Mouse (Mus musculus) heart, embryonic 14.5 days (tissue): Measurements from ENCODE around the gene Igf1r. TPM values are rescaled to one million over a fixed set of nuclear protein-coding genes. Genes with fewer than 3 reads are reported as not detected.

ENCODE experiments used
- ATAC-seq: fragments of 200-750 bp; cut with Nextera tagmentation; 2 replicates; pipeline ENCODE4 v1.8.0; 2017; ENCODE audit warnings: low read depth, moderate TSS enrichment; ENCODE audit not compliant: insufficient number of reproducible peaks, insufficient read depth, low FRiP score
- H3K27ac ChIP-seq, 2 experiments: fragments of 200-500 bp in 1 of 2; fragments of 300-500 bp in 1 of 2; sonication (generic) in 1 of 2; replicated peaks in 1 of 2; 2 replicates each; pipeline ENCODE4 v1.5.1; 2012 to 2014; ENCODE audit warnings: low read depth in 2 of 2, low read length in 2 of 2, control low read depth in 1 of 2, mild to moderate bottlenecking in 1 of 2, mixed read lengths in 1 of 2; ENCODE audit not compliant: control insufficient read depth in 1 of 2, insufficient read depth in 1 of 2
- H3K27me3 ChIP-seq: fragments of 300-500 bp; sonication (generic); 2 replicates; pipeline ENCODE4 v1.6.1; 2014; ENCODE audit warnings: mild to moderate bottlenecking, low read length, control low read depth; ENCODE audit not compliant: control insufficient read depth, insufficient read depth
- H3K36me3 ChIP-seq: fragments of 300-500 bp; sonication (generic); 2 replicates; pipeline ENCODE4 v1.6.1; 2014; ENCODE audit warnings: mild to moderate bottlenecking, control low read depth, low read length, mixed read lengths; ENCODE audit not compliant: control insufficient read depth, insufficient read depth
- H3K4me1 ChIP-seq, 2 experiments: fragments of 200-500 bp in 1 of 2; fragments of 300-500 bp in 1 of 2; sonication (generic) in 1 of 2; 2 replicates each; pipeline ENCODE4 v1.6.1; 2012 to 2014; ENCODE audit warnings: low read length in 2 of 2, control low read depth in 1 of 2, mixed read lengths in 1 of 2; ENCODE audit not compliant: control insufficient read depth in 2 of 2, insufficient read depth in 2 of 2
- H3K4me2 ChIP-seq: fragments of 300-500 bp; sonication (generic); 2 replicates; pipeline ENCODE4 v1.6.1; 2014; ENCODE audit warnings: mild to moderate bottlenecking, low read length
- H3K4me3 ChIP-seq, 2 experiments: fragments of 200-500 bp in 1 of 2; fragments of 300-500 bp in 1 of 2; sonication (generic) in 1 of 2; 2 replicates each; pipeline ENCODE4 v1.5.1; 2012 to 2014; ENCODE audit warnings: low read length in 2 of 2, mild to moderate bottlenecking in 2 of 2, control low read depth in 1 of 2, low read depth in 1 of 2, moderate library complexity in 1 of 2; ENCODE audit not compliant: control insufficient read depth in 1 of 2, insufficient read depth in 1 of 2
- H3K9ac ChIP-seq: fragments of 300-500 bp; sonication (generic); 2 replicates; pipeline ENCODE4 v1.6.1; 2014; ENCODE audit warnings: mild to moderate bottlenecking, low read length
- H3K9me3 ChIP-seq: fragments of 300-500 bp; sonication (generic); 2 replicates; pipeline ENCODE4 v1.6.1; 2016; ENCODE audit warnings: low read length, control low read depth; ENCODE audit not compliant: control insufficient read depth
- WGBS: fragments of 180-500 bp; shearing (Covaris S2); extraction: QIAGEN DNeasy Blood & Tissue Kit; methylation state at CpG from one replicate; pipeline ENCODE4 v1.1.7; 2014; 5-methylcytosine and 5-hydroxymethylcytosine counted together
- polyA plus RNA-seq: library from polyadenylated mRNA; unstranded; fragments of >200 nt; fragmentation: Nextera tagmentation; extraction: Ambion mirVana; gene quantifications from 2 replicates; pipeline ENCODE4 v1.2.1, GENCODE M21; 2014

The Igf1r gene
- polyA plus RNA-seq, 1 experiment from 2014 or later, result 16.6 TPM

- Histone ChIP-seq H3K9me3 (no peaks in the 10 kb centered on the region), H3K4me2 (no peak overlapping the region), H3K36me3 (no peaks in the 10 kb centered on the region), H3K27me3 (no peaks in the 10 kb centered on the region), H3K4me1 (peaks cover 16 to 32% of the 10 kb centered on the region in 2 experiments), H3K4me3 (no peak overlapping the region), H3K9ac (no peak overlapping the region), H3K27ac (no peak overlapping the region)
- ATAC-seq, result peak; percentile 54; the same call in 1 of the 2 replicates
- WGBS, result 63% methylated on average over 21 of the region's 21 CpGs
Observed at GRCm38 (mm10) chr7:68114983-68115715, 162.5 kb downstream of the Igf1r start.

GRCm38 (mm10) chr7:68117567-68117966 lies 164.9 kb downstream of the Igf1r start:
- H3K36me3 ChIP-seq, result no peaks in the 10 kb centered on the region
- no peak overlapping the region for H3K4me2 ChIP-seq
- H3K9me3 ChIP-seq, result no peaks in the 10 kb centered on the region
- H3K9ac ChIP-seq, result no peak overlapping the region
- H3K27me3 ChIP-seq, result no peaks in the 10 kb centered on the region
- no peak overlapping the region for H3K27ac ChIP-seq
- no peak overlapping the region for H3K4me3 ChIP-seq
- WGBS, result 64% methylated on average over 5 of the region's 5 CpGs
- ATAC-seq, result no peak
- peaks cover 17 to 37% of the 10 kb centered on the region in 2 experiments for H3K4me1 ChIP-seq

- H3K4me1 ChIP-seq, result peaks cover 17 to 41% of the 10 kb centered on the region in 2 experiments
- no peaks in the 10 kb centered on the region for H3K27me3 ChIP-seq
- H3K36me3 ChIP-seq, result no peaks in the 10 kb centered on the region
- H3K9ac ChIP-seq, result no peak overlapping the region
- no peak for ATAC-seq
- H3K4me2 ChIP-seq, result no peak overlapping the region
- no peaks in the 10 kb centered on the region for H3K9me3 ChIP-seq
- H3K27ac ChIP-seq, result no peak overlapping the region
- no peak overlapping the region for H3K4me3 ChIP-seq
- 55% methylated on average over 2 of the region's 2 CpGs for WGBS
Observed at GRCm38 (mm10) chr7:68117981-68118380, 165.4 kb downstream of the Igf1r start.

- Histone ChIP-seq H3K4me1 (peaks cover 13 to 30% of the 10 kb centered on the region in 2 experiments), H3K27ac (no peak overlapping the region), H3K27me3 (no peaks in the 10 kb centered on the region), H3K36me3 (no peaks in the 10 kb centered on the region), H3K9ac (no peak overlapping the region), H3K4me2 (no peak overlapping the region), H3K4me3 (no peak overlapping the region), H3K9me3 (no peaks in the 10 kb centered on the region)
- ATAC-seq, result no peak
- 66% methylated on average over 5 of the region's 5 CpGs for WGBS
Observed at GRCm38 (mm10) chr7:68119605-68120004, 167.0 kb downstream of the Igf1r start.

- H3K4me1 ChIP-seq, result peaks cover 11 to 28% of the 10 kb centered on the region in 2 experiments
- 14% methylated on average over 3 of the region's 3 CpGs for WGBS
- H3K9me3 ChIP-seq, result no peaks in the 10 kb centered on the region
- no peaks in the 10 kb centered on the region for H3K36me3 ChIP-seq
- H3K4me2 ChIP-seq, result no peak overlapping the region
- H3K4me3 ChIP-seq, result no peak overlapping the region
- H3K9ac ChIP-seq, result no peak overlapping the region
- H3K27me3 ChIP-seq, result no peaks in the 10 kb centered on the region
- no peak overlapping the region for H3K27ac ChIP-seq
- ATAC-seq, result no peak
Observed at GRCm38 (mm10) chr7:68122418-68122817, 169.8 kb downstream of the Igf1r start.

GRCm38 (mm10) chr7:68125347-68125746 lies 172.7 kb downstream of the Igf1r start:
- H3K9ac ChIP-seq, result no peak overlapping the region

GRCm38 (mm10) chr7:68127799-68128261 lies 175.2 kb downstream of the Igf1r start:
- peaks cover 14 to 47% of the 10 kb centered on the region in 2 experiments for H3K4me1 ChIP-seq
- WGBS, result 35% methylated on average over 6 of the region's 6 CpGs
- H3K27me3 ChIP-seq, result no peaks in the 10 kb centered on the region
- peak overlapping the region; percentile 97 for H3K4me2 ChIP-seq
- no peaks in the 10 kb centered on the region for H3K9me3 ChIP-seq
- H3K4me3 ChIP-seq, result no peak overlapping the region
- H3K36me3 ChIP-seq, result no peaks in the 10 kb centered on the region
- H3K27ac ChIP-seq, result peak overlapping the region in 1 of 2 experiments; percentile 85; a peak in 1 of 4 replicates
- no peak overlapping the region for H3K9ac ChIP-seq
- no peak for ATAC-seq

More at GRCm38 (mm10) chr7:68125347-68125746, 172.7 kb downstream of the Igf1r start:
- Histone ChIP-seq H3K4me1 (peaks cover 6 to 37% of the 10 kb centered on the region in 2 experiments; a peak in 3 of 4 replicates), H3K27me3 (no peaks in the 10 kb centered on the region), H3K9me3 (no peaks in the 10 kb centered on the region), H3K4me2 (no peak overlapping the region), H3K36me3 (no peaks in the 10 kb centered on the region), H3K4me3 (no peak overlapping the region), H3K27ac (no peak overlapping the region)
- 49% methylated on average over 2 of the region's 2 CpGs for WGBS
- no peak for ATAC-seq
